Mouse (Mus musculus): Measurements from ENCODE around the gene Serpina3g. TPM values are rescaled to one million over a fixed set of nuclear protein-coding genes. Genes with fewer than 3 reads are reported as not detected.
"Not testable (repeated sequence)": the region's sequence is repeated elsewhere in the genome, so short reads cannot be mapped to it uniquely, and the experiment has no call there.

Gene Serpina3g
- polyA plus RNA-seq, 1 experiment from 2014 or later, result 21.9 TPM

- Histone ChIP-seq H3K4me1 (ENCODE audit: insufficient read depth) (peaks cover 3% of the 10 kb centered on the region; the same call in 1 of the 2 replicates), H3K4me2 (ENCODE audit: low read depth, low read length) (peak within 1 kb of the TSS; percentile 35; the same call in 1 of the 2 replicates), H3K36me3 (replicated peaks; ENCODE audit: insufficient read depth, low read length) (no peaks in the 10 kb centered on the region), H3K27ac (ENCODE audit: low read depth) (peak within 1 kb of the TSS; percentile 62), H3K9ac (replicated peaks) (no peak within 1 kb of the TSS), H3K9me3 (ENCODE audit: low read length) (no peaks in the 10 kb centered on the region), H3K27me3 (ENCODE audit: insufficient read depth, low read length) (no peaks in the 10 kb centered on the region), H3K4me3 (ENCODE audit: low read depth, low read length) (no peak within 1 kb of the TSS)
- ATAC-seq, result no peak
- WGBS (ENCODE audit: insufficient replicate concordance), result 40% methylated on average over 1 of the region's 1 CpGs
- DNase-seq, result no peak
- TF ChIP-seq EP300 (IDR thresholded peaks at IDR 0.05; ENCODE audit: low read depth) (no peak), CTCF (IDR thresholded peaks at IDR 0.05; ENCODE audit: low read depth) (no peak)
These were observed 21.6 kb upstream of the Serpina3g start, which contains the start of gene Serpina3f for GRCm38 (mm10) chr12:104214445-104214753. Serpina3f (plus strand) TSS chr12:104214544.

- no peak for ATAC-seq
- TF ChIP-seq CTCF (IDR thresholded peaks at IDR 0.05; ENCODE audit: low read depth), result no peak
- no peak for TF ChIP-seq EP300 (IDR thresholded peaks at IDR 0.05; ENCODE audit: low read depth)
- no peak overlapping the region for H3K9ac ChIP-seq (replicated peaks)
- no peak for DNase-seq
- no peak overlapping the region for H3K4me3 ChIP-seq (ENCODE audit: low read depth, low read length)
- H3K27ac ChIP-seq (ENCODE audit: low read depth), result no peak overlapping the region
- no peaks in the 10 kb centered on the region for H3K27me3 ChIP-seq (ENCODE audit: insufficient read depth, low read length)
- H3K36me3 ChIP-seq (replicated peaks; ENCODE audit: insufficient read depth, low read length), result no peaks in the 10 kb centered on the region
- 52% methylated on average over 1 of the region's 1 CpGs for WGBS (ENCODE audit: insufficient replicate concordance)
- no peaks in the 10 kb centered on the region for H3K9me3 ChIP-seq (ENCODE audit: low read length)
- peaks cover 3% of the 10 kb centered on the region; the same call in 1 of the 2 replicates for H3K4me1 ChIP-seq (ENCODE audit: insufficient read depth)
- H3K4me2 ChIP-seq (ENCODE audit: low read depth, low read length), result no peak overlapping the region
These were observed 20.8 kb upstream of the Serpina3g start for GRCm38 (mm10) chr12:104215249-104215648.

- Histone ChIP-seq H3K27me3 (ENCODE audit: insufficient read depth, low read length) (no peaks in the 10 kb centered on the region), H3K27ac (ENCODE audit: low read depth) (no peak overlapping the region), H3K9ac (replicated peaks) (no peak overlapping the region), H3K4me3 (ENCODE audit: low read depth, low read length) (no peak overlapping the region), H3K4me2 (ENCODE audit: low read depth, low read length) (no peak overlapping the region), H3K9me3 (ENCODE audit: low read length) (no peaks in the 10 kb centered on the region), H3K4me1 (ENCODE audit: insufficient read depth) (peaks cover 6% of the 10 kb centered on the region), H3K36me3 (replicated peaks; ENCODE audit: insufficient read depth, low read length) (no peaks in the 10 kb centered on the region)
- no peak for DNase-seq
- TF ChIP-seq CTCF (IDR thresholded peaks at IDR 0.05; ENCODE audit: low read depth) (no peak), EP300 (IDR thresholded peaks at IDR 0.05; ENCODE audit: low read depth) (no peak)
- no peak for ATAC-seq
- 70% methylated on average over 1 of the region's 1 CpGs for WGBS (ENCODE audit: insufficient replicate concordance)
These were observed 14.4 kb upstream of the Serpina3g start for GRCm38 (mm10) chr12:104221616-104222015.

- no peak overlapping the region for H3K4me2 ChIP-seq (ENCODE audit: low read depth, low read length)
- H3K36me3 ChIP-seq (replicated peaks; ENCODE audit: insufficient read depth, low read length), result no peaks in the 10 kb centered on the region
- TF ChIP-seq CTCF (IDR thresholded peaks at IDR 0.05; ENCODE audit: low read depth) (no peak), EP300 (IDR thresholded peaks at IDR 0.05; ENCODE audit: low read depth) (no peak)
These were observed 12.4 kb upstream of the Serpina3g start for GRCm38 (mm10) chr12:104223690-104224089.

GRCm38 (mm10) chr12:104224598-104225300 is 11.3 kb upstream of the Serpina3g start:
- H3K9me3 ChIP-seq (ENCODE audit: low read length), result no peaks in the 10 kb centered on the region
- H3K9ac ChIP-seq (replicated peaks), result no peak overlapping the region
- no peaks in the 10 kb centered on the region for H3K27me3 ChIP-seq (ENCODE audit: insufficient read depth, low read length)
- ATAC-seq (peak; percentile 68), DNase-seq (peak; percentile 35)
- TF ChIP-seq EP300 (IDR thresholded peaks at IDR 0.05; ENCODE audit: low read depth), result peak; percentile 58; the same call in 1 of the 2 replicates
- no peak for TF ChIP-seq CTCF (IDR thresholded peaks at IDR 0.05; ENCODE audit: low read depth)
- no peak overlapping the region for H3K27ac ChIP-seq (ENCODE audit: low read depth)
- H3K4me3 ChIP-seq (ENCODE audit: low read depth, low read length), result no peak overlapping the region
- no peaks in the 10 kb centered on the region for H3K36me3 ChIP-seq (replicated peaks; ENCODE audit: insufficient read depth, low read length)
- 43% methylated on average over 7 of the region's 7 CpGs for whole genome bisulfite sequencing (ENCODE audit: insufficient replicate concordance)
- H3K4me2 ChIP-seq (ENCODE audit: low read depth, low read length), result no peak overlapping the region
- peaks cover 3% of the 10 kb centered on the region; the same call in 1 of the 2 replicates for H3K4me1 ChIP-seq (ENCODE audit: insufficient read depth)

More at GRCm38 (mm10) chr12:104223690-104224089, 12.4 kb upstream of the Serpina3g start:
- 33% methylated on average over 1 of the region's 1 CpGs for WGBS (ENCODE audit: insufficient replicate concordance)
- Histone ChIP-seq H3K4me3 (ENCODE audit: low read depth, low read length) (no peak overlapping the region), H3K9ac (replicated peaks) (no peak overlapping the region), H3K9me3 (ENCODE audit: low read length) (no peaks in the 10 kb centered on the region), H3K27ac (ENCODE audit: low read depth) (no peak overlapping the region), H3K4me1 (ENCODE audit: insufficient read depth) (peaks cover 3% of the 10 kb centered on the region; the same call in 1 of the 2 replicates), H3K27me3 (ENCODE audit: insufficient read depth, low read length) (no peaks in the 10 kb centered on the region)
- DNase-seq (no peak), ATAC-seq (no peak)

- no peaks in the 10 kb centered on the region for H3K27me3 ChIP-seq (ENCODE audit: insufficient read depth, low read length)
- TF ChIP-seq CTCF (IDR thresholded peaks at IDR 0.05; ENCODE audit: low read depth) (no peak), EP300 (IDR thresholded peaks at IDR 0.05; ENCODE audit: low read depth) (peak; percentile 29; the same call in 1 of the 2 replicates)
- 0 out of 2 replicates have a peak, but pooled peaks cover 3% of the 10 kb centered on the region for H3K4me1 ChIP-seq (ENCODE audit: insufficient read depth)
- 39% methylated on average over 2 of the region's 2 CpGs for WGBS (ENCODE audit: insufficient replicate concordance)
- H3K9ac ChIP-seq (replicated peaks), result no peak overlapping the region
- H3K4me3 ChIP-seq (ENCODE audit: low read depth, low read length), result no peak overlapping the region
- 0 out of 2 replicates have a peak overlapping the region, but pooled peaks have one; percentile 22 for H3K27ac ChIP-seq (ENCODE audit: low read depth)
- no peaks in the 10 kb centered on the region for H3K36me3 ChIP-seq (replicated peaks; ENCODE audit: insufficient read depth, low read length)
- peak; percentile 27; the same call in 1 of the 2 replicates for ATAC-seq
- no peak overlapping the region for H3K4me2 ChIP-seq (ENCODE audit: low read depth, low read length)
- DNase-seq, result no peak
- no peaks in the 10 kb centered on the region for H3K9me3 ChIP-seq (ENCODE audit: low read length)
These were observed 5.3 kb upstream of the Serpina3g start for GRCm38 (mm10) chr12:104230762-104231161.

GRCm38 (mm10) chr12:104238048-104238447 is 2.0 kb downstream of the Serpina3g start:
- H3K27ac ChIP-seq (ENCODE audit: low read depth); H3K27me3 ChIP-seq (ENCODE audit: insufficient read depth, low read length); H3K4me1 ChIP-seq (ENCODE audit: insufficient read depth); H3K9me3 ChIP-seq (ENCODE audit: low read length); H3K9ac ChIP-seq (replicated peaks); DNase-seq; H3K36me3 ChIP-seq (replicated peaks; ENCODE audit: insufficient read depth, low read length); H3K4me2 ChIP-seq (ENCODE audit: low read depth, low read length); H3K4me3 ChIP-seq (ENCODE audit: low read depth, low read length); ATAC-seq: not testable (repeated sequence)
- 68% methylated on average over 1 of the region's 1 CpGs for WGBS (ENCODE audit: insufficient replicate concordance)
